19 mouse cellular contexts compared by ENCODE assay signal in genomic region chr9:69333654-69334053, GRCm38 (mm10).
DNase-seq lines count a peak whose midpoint lies in the region; ATAC-seq lines count a peak whose summit lies in the region.
"Had no signal": no experiment of that assay in that cellular context is flagged by ENCODE, and none has a peak within 500 bp of the region (broad histone marks: within the 10 kb centered on the region; RNA-seq: fewer than 3 reads in every experiment).

No protein-coding gene starts in this region.

- no peak overlapping the region for H3K4me2 ChIP-seq in embryonic facial prominence, embryonic 12.5 days (replicated peaks)
- H3K4me2 ChIP-seq in kidney, embryonic 15.5 days: no peak overlapping the region
- H3K4me2 ChIP-seq: hindbrain, embryonic 12.5 days; midbrain, embryonic 13.5 days had no signal

- peak overlapping the region; percentile 26; the same call in 1 of the 2 replicates for H3K27ac ChIP-seq in embryonic facial prominence, embryonic 12.5 days
- no peak overlapping the region; the same call in 1 of the 2 replicates for H3K27ac ChIP-seq in embryonic facial prominence, embryonic 10.5 days (replicated peaks)
- H3K27ac ChIP-seq in kidney, embryonic 15.5 days: no peak overlapping the region
- H3K27ac ChIP-seq: hindbrain, embryonic 12.5 days; layer of hippocampus, adult 2 months; liver, embryonic 14.5 days; midbrain, embryonic 13.5 days had no signal

- ATAC-seq in embryonic facial prominence, embryonic 12.5 days (ENCODE audit: insufficient number of reproducible peaks, insufficient read depth, low FRiP score, low TSS enrichment): no peak
- no peak for ATAC-seq in kidney, embryonic 15.5 days (replicated peaks; ENCODE audit: low FRiP score)
- no peak for ATAC-seq in frontal cortex, adult (ENCODE audit: low TSS enrichment)
- ATAC-seq: inflammation-experienced regulatory T-cells, adult 6 months; midbrain, embryonic 13.5 days had no signal

- H3K4me1 ChIP-seq in embryonic facial prominence, embryonic 12.5 days: peaks cover 33% of the 10 kb centered on the region
- H3K4me1 ChIP-seq in embryonic facial prominence, embryonic 10.5 days: peaks cover 51% of the 10 kb centered on the region
- H3K4me1 ChIP-seq in kidney, embryonic 15.5 days: peaks cover 15% of the 10 kb centered on the region

- 79% methylated on average over 4 of the region's 4 CpGs for WGBS in embryonic facial prominence, embryonic 12.5 days
- WGBS in embryonic facial prominence, embryonic 10.5 days: 84% methylated on average over 4 of the region's 4 CpGs
- 67% methylated on average over 4 of the region's 4 CpGs for WGBS in kidney, embryonic 15.5 days

- no peak overlapping the region for H3K4me3 ChIP-seq in embryonic facial prominence, embryonic 12.5 days
- no peak overlapping the region for H3K4me3 ChIP-seq in embryonic facial prominence, embryonic 10.5 days
- no peak overlapping the region for H3K4me3 ChIP-seq in kidney, embryonic 15.5 days (replicated peaks)
- H3K4me3 ChIP-seq: hindbrain, embryonic 12.5 days; layer of hippocampus, adult 2 months; midbrain, embryonic 13.5 days had no signal

- no peaks in the 10 kb centered on the region for H3K9me3 ChIP-seq in embryonic facial prominence, embryonic 12.5 days
- H3K9me3 ChIP-seq in embryonic facial prominence, embryonic 10.5 days: no peaks in the 10 kb centered on the region
- no peaks in the 10 kb centered on the region for H3K9me3 ChIP-seq in kidney, embryonic 15.5 days (replicated peaks)
- H3K9me3 ChIP-seq: hindbrain, embryonic 12.5 days; midbrain, embryonic 13.5 days had no signal

- no peak for DNase-seq in embryonic facial prominence, embryonic 10.5 days (ENCODE audit: low spot score)
- peak; percentile 24 for DNase-seq in kidney, adult 9 months
- peak; percentile 15 for DNase-seq in thymus, postnatal 0 days (ENCODE audit: low spot score)
- DNase-seq in thymus, postnatal 14 days: no peak
- no peak for DNase-seq in cerebellum, adult 9-10 months
- DNase-seq: adrenal gland, adult 8-10 months; cerebellum, adult 8-10 months; gastrocnemius, postnatal 25 days; left cerebral cortex, postnatal 4 days; right cerebral cortex, postnatal 4 days; thymus, postnatal 36 days had no signal

- no peak overlapping the region for H3K9ac ChIP-seq in embryonic facial prominence, embryonic 12.5 days
- H3K9ac ChIP-seq in kidney, embryonic 15.5 days: no peak overlapping the region
- H3K9ac ChIP-seq: hindbrain, embryonic 12.5 days; liver, embryonic 14.5 days; midbrain, embryonic 13.5 days had no signal

- no peaks in the 10 kb centered on the region for H3K27me3 ChIP-seq in embryonic facial prominence, embryonic 12.5 days
- no peaks in the 10 kb centered on the region for H3K27me3 ChIP-seq in embryonic facial prominence, embryonic 10.5 days (replicated peaks; ENCODE audit: low read depth, poor library complexity, severe bottlenecking)
- H3K27me3 ChIP-seq in kidney, embryonic 15.5 days: no peaks in the 10 kb centered on the region
- H3K27me3 ChIP-seq: hindbrain, embryonic 12.5 days; midbrain, embryonic 13.5 days had no signal

- H3K36me3 ChIP-seq in embryonic facial prominence, embryonic 12.5 days: no peaks in the 10 kb centered on the region
- H3K36me3 ChIP-seq in embryonic facial prominence, embryonic 10.5 days (replicated peaks): no peaks in the 10 kb centered on the region
- no peaks in the 10 kb centered on the region for H3K36me3 ChIP-seq in kidney, embryonic 15.5 days
- H3K36me3 ChIP-seq: hindbrain, embryonic 12.5 days; midbrain, embryonic 13.5 days had no signal

Comparison
In these comparisons a context has a peak if more than half of its experiments do, and no peak if none do; other contexts are left out.
1. DNase-seq: peak in kidney, adult 9 months (single experiment) and thymus, postnatal 0 days (single experiment); none in embryonic facial prominence, embryonic 10.5 days (single experiment), thymus, postnatal 14 days (single experiment) and cerebellum, adult 9-10 months (single experiment).